Mouse (Mus musculus): ENCODE measurements around the gene Tpp2.
"Not testable (repeated sequence)": the region's sequence is repeated elsewhere in the genome, so short reads cannot be mapped to it uniquely, and the experiment has no call there.

Gene Tpp2

GRCm38 (mm10) chr1:43933488-43934415 lies at the start of gene Tpp2:
Tpp2 (plus strand) TSS chr1:43933647.
- peak; percentile 98 for DNase-seq

DNA sequence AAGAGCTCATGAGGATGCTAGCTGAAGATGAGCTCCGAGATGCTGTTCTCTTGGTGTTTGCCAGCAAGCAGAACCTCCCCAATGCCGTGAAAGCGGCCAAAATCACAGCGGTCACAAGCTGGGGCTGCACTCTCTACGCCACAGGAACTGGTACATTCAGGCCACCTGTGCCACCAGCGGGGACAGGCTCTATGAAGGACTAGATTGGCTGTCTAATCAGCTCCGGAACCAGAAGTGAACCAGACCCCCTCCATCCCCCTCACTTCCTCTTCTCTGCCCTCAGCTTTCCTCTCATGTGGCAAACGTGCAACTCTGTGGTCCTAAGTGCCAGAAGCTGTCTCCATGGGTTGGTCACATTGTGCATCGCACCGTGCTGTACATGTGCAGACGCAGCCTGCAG lies 45.1 kb upstream of the Tpp2 start:
- DNase-seq: not testable (repeated sequence)

DNA sequence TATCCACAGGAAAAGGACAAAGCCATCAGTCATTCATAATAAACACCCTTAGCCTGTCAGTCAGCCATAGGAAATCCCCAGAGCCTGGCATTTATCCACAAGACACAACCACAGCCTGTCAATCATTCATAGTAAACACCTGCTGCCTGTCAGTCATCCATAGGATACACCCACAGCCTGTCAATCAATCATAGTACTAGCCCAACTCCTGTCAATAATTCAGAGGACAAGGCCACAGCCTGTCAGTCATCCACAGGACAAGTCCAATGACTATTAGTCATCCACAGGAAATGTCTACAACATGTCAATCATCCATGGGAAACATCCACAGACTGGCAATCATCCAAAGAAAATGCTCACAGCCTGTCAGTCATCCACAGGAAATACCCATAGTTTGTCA lies 37.7 kb upstream of the Tpp2 start:
- DNase-seq: no peak

- DNase-seq: peak; percentile 8
These were observed 36.3 kb upstream of the Tpp2 start for GRCm38 (mm10) chr1:43897131-43897530.

- no peak for DNase-seq
These were observed 35.5 kb upstream of the Tpp2 start for GRCm38 (mm10) chr1:43897987-43898386.

DNA sequence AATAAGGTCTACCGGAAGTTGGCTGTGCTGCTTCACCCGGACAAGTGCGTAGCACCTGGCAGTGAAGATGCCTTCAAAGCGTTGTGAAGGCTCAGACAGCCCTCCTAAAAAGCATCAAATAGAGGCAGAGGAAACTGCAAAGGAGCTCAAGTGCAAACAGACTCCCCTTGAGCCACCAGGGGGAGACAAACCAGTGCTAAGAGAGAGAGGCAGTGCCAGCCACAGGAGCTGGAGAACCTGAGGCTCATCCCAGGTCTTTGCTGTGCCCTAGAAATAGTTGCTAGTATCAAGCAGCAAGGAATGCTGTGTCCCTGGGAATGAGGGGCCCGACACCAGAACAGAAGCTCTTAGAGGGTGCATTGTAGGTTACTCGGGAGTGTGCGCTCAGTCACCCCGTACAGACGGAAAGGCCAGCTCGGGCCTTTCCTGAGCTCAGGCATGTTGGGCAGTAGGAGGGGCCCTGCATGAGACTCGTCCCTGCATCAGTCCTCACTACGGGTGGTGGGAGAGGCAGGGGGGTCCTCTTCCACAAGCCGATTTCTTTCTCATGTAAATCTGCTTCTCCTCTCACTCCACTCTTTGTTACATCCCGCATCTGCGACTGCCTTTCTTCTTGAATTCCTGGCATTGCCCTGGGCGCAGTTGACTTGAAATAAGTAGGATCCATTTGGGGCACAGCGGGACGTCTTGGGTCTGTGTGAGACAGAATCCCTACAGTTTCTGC lies 34.3 kb upstream of the Tpp2 start:
- DNase-seq: peak; percentile 70

GRCm38 (mm10) chr1:43902417-43902816 lies 31.0 kb upstream of the Tpp2 start:
- no peak for DNase-seq

DNA sequence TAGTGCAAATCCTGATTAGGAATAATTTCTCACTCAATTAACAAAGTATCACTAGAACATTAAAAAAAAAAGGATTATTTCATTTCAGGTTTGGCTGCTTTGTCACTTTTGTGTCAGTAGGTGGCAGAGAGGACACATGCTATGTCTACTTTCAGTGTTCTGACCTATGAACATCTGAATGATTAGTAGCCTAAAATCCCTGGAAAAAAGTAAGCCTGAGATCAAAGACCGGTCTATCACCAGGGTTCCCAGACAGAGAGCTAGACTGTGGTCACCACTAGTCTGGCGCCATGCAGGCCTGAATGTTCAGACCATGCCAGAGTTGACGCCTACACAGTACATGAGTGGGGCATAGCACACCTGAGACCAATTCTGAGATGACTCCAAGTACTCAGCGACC lies 30.6 kb upstream of the Tpp2 start:
- peak; percentile 36 for DNase-seq

- DNase-seq: no peak
These were observed 18.0 kb upstream of the Tpp2 start for GRCm38 (mm10) chr1:43915428-43915827.

GRCm38 (mm10) chr1:43916854-43917253 lies 16.6 kb upstream of the Tpp2 start:
- no peak for DNase-seq

GRCm38 (mm10) chr1:43934416-43934810 lies 966 bp downstream of the Tpp2 start:
- no peak for DNase-seq

- no peak for DNase-seq
These were observed 5.9 kb downstream of the Tpp2 start for GRCm38 (mm10) chr1:43939310-43939709.

DNA sequence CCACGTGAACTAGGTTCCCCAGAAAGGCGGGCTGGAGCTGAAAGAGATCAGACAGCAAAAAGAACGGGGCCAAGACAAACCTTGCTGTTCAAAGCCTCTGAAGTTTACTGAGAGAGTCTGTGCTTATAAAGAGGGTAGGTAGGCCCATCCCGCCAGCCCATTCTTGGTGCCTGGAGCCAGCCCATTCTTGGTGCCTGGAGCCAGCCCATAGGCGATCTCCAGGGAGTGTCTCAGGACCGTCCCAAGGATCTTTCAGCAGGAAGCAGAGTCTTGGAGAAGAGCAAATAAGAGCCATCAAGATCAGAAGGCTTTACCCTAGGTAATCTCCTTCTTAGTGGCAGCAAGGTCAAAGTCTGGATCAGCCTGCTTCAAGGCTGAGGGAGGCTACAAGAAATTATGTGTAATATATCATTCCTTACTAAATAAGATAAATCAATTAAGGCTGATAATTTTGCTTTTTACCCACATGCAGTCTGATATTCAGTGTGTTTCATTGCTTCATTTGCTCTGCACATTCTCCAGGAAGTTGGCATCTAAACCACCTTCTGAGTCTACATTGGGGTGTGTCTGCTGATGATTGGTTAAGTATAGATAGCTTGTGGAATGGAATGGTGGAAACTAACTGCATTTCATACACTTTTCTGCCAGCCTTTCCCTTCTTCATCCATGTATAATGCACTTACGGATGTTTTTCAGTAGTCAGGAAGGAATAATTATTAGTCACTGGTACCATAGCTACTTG lies 8.2 kb downstream of the Tpp2 start:
- no peak for DNase-seq

DNA sequence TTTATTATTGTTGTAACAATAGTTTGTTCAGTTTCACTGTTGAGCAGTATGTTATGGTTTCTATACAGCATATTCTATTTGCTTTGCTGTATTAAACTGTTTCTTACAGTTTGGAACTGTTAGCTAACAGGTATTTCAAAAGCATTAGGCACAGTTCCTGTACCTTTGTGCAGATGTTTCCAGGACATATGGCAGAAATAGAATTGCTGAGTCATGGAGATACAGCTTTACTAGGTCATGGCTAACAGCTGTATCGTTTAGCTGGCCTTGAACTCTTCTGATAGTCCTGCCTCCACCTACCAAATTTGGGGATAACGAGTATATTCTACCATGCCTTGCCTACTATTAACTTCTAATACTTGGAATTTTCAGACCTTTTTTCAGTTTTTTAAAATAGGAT lies 9.4 kb downstream of the Tpp2 start:
- no peak for DNase-seq

- no peak for DNase-seq
These were observed 20.2 kb downstream of the Tpp2 start for GRCm38 (mm10) chr1:43953679-43954078.

GRCm38 (mm10) chr1:43964381-43964780 lies 30.9 kb downstream of the Tpp2 start:
- DNase-seq: no peak

DNA sequence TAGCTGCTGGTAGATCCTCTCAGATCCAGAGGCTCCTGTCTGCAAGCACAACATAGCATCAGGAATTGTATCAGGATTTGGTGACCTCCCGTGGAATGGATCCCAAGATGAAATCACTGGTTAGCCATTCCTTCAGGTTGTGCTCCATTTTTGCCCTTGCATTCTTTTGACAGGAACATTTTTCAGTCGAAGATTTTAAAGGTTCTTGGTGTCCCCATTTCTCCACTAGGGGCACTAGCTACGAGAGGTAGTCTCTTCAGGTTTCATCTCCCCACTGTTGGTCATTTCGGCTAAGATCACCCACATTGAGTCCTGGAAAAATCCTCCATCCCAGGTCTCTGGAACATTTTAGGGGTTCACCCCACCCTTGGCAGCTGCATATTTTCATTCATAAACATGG lies 33.3 kb downstream of the Tpp2 start:
- no peak for DNase-seq

GRCm38 (mm10) chr1:43969361-43969760 lies 35.9 kb downstream of the Tpp2 start:
- no peak for DNase-seq

GRCm38 (mm10) chr1:43971089-43971488 lies 37.6 kb downstream of the Tpp2 start:
- DNase-seq: no peak

DNA sequence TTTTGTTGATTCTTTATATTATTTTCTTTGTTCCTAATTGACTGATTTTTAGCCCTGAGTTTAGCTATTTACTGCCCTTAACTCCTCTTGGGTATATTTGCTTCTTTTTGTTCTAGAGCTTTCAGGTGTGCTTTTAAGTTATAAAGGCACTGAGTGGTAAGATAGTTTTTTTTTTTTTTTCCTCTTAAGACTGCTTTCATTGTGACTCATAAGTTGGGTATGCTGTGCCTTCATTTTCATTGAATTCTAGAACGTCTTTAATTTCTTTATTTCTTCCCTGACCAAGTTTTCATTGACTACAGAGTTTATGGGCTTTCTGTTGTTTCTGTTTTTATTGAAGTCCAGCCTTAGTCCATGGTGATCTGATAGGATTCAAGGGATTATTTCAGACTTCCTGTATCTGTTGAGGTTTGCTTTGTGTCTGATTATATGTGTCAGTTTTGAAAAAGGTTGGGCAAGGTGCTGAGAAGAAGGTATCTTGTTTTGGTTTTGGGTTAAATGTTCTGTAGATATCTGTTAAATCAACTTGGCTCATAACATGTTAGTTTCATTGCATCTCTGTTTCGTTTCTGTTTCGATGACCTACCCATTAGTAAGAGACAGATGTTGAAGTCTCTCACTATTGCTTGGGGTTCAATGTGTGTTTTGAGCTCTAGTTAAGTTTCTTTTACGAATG lies 63.6 kb downstream of the Tpp2 start:
- no peak for DNase-seq

DNA sequence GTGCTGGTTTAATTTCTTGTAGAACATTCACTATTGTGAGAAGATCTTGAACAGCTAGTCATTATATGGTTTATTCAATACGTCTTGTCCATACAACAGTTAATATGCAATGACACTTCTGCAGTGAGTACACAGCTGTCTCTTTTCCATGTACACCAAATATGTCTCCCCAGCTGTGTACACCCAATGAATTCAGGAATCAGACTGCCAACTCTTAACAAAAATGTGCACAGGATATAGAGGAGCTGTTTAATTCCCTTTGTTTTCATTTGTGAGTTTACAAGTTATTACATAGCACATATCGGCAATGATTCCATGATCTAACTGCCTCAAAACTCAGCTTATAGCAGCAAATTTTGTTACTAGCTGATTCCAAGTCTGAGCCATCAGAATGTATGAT lies 71.1 kb downstream of the Tpp2 start:
- no peak for DNase-seq

- DNase-seq: no peak
These were observed 82.1 kb downstream of the Tpp2 start for GRCm38 (mm10) chr1:44015556-44015955.

- DNase-seq: no peak
These were observed 86.5 kb downstream of the Tpp2 start, which contains the start of gene Mettl21c for GRCm38 (mm10) chr1:44019934-44020333. Mettl21c (minus strand) TSS chr1:44020034.

Measured in lung, postnatal 36 days (tissue).